Mouse (Mus musculus) frontal cortex, postnatal 25 days (tissue): ENCODE data around the gene Fgfr2.
A peak's percentile ranks its signal among the peaks of the same experiment; 100 is the strongest.

ENCODE experiments used
- DNase-seq, 2 experiments: peaks; one replicate each; pipeline ENCODE4 v3.0.0; 2022; ENCODE audit warnings: low spot score in 2 of 2

The Fgfr2 gene

DNA sequence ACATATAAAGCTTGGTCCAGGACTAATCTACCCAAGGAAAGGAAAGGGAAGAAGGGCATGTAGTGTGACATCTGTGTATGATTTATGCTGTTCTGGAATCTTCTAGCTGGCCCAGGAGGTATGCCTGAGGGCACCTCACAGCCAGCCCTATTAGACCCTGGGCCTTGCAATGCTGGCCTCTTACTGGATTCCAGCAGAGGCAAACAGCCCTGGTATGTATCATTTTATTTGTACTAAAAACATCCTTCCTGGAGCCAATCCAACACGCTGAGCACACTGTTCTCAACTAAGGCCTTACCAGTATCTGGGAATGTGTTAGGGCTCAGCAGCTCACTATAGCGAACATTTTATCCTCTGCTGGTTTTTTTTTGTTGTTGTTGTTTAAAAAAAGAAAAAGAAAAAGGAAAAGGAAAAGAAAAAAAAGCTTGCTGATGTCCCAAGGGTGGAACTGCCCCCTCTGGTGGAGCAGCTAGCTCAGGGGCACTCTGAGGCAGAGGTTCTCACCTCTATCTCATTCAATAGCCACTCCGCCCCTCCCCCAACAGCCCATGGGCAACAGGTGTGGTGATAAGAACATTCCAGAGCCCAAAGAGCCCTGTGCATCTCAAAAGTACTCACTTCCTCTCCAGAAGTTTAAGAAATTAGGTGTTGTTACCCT is 82.3 kb downstream of the Fgfr2 start:
- no peak for DNase-seq

DNA sequence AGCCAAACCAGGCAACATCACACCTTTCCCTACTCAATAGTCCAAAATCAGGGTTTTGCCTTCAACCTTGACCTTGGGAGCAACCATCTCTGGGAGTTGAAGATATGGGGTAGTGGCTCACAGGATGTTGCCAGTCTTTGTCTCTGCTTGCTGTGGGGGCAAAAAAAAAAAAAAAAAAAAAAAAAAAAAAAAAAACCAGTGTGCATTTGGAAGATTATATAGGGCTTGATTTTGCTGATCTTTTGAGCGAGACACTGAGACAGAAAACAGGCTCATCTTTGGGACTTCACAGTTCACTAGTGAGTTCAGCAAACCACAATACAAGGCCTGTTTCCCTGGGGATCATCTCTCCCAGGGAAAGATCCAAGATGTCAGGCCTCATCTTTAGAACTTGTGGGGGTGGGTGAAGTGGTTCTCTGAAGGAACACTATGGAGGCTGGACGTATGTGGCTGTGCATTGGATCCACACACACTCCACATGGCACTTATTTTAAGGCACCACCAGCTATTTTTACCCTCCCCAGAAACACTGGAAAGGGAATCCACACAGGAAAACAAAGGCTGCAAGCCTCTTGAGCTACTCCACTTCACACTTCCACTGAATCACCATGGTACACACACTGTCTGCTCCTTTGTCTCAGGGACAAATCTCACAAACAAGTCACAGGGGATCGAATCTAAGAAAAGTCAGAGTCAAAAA is 83.4 kb downstream of the Fgfr2 start:
- no peak for DNase-seq

DNA sequence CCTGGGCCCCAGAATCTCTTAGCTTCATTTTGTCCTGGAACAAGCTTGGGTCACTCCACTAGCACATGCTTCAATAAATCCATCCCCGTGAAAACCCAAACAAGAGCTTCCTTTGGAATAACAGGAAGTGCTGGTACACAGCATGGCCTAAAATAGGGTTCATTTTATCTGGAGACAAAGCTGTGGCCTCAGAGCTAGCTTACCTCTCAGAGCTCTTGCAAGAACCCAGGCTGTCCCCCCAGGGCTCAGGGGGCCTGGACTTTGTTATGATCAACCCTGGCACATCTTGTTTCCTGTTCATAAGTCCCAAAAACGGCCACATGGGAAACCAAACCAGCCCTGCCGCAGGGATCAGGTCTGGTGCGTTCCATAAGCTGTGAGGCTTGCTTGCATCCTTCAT is 85.5 kb downstream of the Fgfr2 start:
- no peak for DNase-seq

DNA sequence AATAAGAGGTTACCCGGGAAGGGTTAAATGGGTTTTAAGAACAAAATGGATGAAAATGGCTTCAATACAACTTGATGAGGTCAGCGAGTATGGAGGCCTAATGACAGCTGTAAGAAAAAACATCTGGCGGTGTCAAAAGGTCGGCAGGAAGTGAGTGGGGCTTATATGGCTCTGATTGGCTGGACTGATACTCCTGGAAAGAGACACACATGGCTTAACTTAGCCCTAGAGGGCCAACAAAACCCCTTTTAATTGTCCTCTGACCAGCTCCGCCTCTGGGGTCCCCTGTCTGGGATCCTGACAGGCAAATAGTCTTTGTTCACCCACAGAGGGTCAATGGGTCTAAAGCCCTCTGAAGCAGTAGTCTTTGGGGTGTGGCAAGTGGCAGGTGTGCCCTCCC is 85.9 kb downstream of the Fgfr2 start:
- DNase-seq: no peak

DNA sequence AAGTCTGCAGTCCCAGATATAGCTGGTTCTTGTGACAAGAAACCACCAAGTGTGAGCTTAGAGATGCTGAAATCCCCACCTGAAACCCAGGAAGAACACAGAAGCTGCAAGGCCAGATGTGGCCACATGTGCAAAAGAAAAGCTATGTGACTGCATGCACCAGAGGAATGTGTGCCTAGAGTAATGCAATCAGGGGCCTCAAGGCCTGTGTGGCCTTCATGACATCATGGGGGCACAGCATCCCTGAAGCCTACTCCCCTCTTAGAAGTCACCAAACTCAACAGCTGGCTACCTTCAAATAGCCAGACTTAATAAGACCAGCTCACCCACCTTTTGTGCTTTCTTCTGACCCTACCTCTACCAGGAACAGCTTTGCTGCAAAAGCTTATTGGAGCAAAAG is 87.2 kb downstream of the Fgfr2 start:
- DNase-seq: no peak

DNA sequence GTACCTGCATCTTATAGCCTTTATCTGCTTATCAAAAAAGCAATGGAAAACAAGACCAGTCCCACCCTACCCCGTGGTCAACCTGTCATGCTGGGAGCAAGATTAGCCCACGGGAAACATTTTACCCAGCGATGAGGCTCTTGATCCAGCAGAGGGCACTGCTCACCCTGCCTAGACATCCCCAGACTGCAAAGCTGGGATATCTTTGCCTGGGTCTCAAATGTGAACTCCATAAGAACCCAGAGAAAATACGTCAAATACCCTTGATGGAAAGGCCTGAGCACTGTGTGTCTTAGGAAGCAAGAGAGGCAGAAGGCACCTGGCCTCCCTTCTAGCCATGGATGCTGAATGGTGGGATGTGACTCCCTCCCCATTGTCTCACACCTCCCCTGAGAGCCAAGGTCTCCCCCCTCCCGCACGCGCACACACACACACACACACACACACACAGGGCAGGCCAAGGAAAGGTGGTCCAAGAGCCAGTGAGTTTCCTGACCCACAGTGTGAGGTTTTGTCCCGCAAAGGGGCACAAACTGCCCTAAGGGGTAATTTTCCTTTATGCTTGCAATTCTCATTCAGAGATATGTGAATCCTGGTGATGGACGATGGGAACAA is 90.5 kb downstream of the Fgfr2 start:
- DNase-seq: peak; percentile 43 to 47

DNA sequence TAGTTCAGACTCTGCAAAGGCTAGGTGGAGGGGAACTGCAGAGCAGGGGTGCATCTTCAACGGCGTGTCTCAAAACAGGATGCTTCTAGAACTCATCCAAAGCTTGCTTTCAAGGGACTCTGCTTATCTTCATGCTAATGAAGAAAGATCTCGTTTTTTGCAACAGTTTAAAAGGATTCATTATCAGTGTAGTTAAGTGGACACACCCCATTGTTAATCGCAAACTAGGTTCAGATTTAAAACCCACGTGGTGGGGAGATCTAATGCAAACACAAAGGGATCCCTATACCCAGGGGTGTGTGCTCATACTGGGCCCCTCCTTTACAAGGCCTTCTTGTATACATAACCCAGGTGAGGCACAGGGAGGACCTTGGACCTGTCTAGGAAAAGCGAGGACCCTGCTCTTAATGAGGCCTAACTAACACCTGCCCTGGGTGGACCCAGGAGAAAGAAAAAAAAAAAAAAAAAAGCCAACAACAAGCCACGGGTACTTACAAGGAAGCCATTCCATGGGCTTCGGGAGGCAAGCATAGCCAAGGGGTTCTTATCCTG is 93.6 kb downstream of the Fgfr2 start:
- no peak for DNase-seq

DNA sequence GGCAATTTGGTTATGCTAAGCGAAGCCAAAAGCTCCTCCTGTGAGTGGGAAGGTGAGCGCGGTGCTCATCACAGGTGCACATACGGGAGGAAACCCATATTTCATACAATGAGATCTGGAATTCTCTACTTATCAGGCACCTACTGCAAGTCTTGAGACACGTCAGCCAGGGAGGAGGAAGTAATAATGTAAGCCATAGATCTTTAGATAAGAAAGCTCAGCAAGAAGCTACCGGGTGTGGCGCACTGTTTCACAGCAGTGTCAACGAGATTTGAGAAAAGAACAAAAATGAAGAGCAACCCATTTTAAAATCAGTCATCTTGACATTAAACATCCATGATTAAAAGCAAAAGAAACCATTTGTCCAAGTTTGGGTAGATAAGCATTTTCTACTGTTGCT is 94.1 kb downstream of the Fgfr2 start:
- no peak for DNase-seq

DNA sequence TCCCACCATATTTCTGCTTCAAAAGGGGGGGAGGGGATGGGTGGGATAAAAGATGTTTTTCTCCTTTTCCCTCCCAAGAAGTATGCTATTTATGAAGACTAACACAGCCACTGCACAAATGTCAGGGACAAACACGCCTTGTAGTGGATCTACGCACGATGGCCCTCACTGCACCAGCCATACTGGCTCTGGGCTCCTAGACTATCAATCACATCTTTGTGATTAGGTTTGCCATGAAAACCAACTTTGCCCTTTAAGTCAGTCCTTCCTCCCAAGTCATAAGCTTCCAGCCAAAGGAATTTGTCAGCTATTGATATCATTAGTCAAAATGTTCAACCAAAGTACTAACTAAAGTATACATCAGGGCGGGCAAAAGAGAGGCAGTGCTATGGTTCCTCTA is 95.2 kb downstream of the Fgfr2 start:
- no peak for DNase-seq

DNA sequence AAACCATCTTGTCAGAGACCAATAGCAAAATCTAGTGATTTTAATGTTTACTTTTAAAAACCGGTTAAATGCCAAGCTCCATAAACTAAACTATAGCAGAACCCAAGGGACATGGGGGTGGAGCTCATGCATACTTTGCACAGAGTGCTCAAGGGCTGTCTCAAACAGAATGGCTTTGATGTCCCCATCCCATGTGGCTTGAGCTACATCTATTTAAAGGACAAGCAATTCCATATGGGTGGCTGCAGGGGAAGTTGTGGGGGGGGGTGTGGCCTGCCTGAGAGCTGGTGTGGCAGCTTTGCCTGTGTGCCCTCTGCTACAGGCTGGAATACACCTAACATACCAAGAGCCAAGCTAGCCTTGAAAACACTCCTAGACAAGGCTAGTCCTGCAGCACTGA is 98.5 kb downstream of the Fgfr2 start:
- no peak for DNase-seq

DNA sequence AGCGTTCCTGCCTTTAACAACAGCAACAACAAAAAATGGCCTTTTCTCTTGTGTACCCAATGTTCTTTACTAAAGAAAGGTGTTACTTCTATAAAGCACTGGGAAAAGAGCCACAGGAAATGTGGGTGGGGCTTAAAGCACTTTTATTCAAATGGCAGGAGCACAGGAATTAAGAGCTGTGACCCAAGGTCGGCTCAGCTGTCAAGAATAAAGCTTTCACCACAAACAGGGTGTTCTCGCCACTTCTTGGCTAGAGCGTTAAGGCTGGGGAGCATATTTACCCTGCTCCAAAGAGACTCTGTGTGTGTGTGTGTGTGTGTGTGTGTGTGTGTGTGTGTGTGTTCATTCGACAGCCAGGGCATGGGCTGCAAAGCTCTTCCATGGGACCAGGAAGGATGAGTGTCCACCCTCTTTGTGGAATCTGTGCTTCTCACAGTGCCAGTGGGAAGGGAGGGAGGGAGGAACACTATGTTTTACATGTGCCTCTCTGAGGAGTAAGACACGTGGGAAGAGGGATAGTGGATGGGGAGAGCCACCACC is 103.6 kb downstream of the Fgfr2 start:
- no peak for DNase-seq

DNA sequence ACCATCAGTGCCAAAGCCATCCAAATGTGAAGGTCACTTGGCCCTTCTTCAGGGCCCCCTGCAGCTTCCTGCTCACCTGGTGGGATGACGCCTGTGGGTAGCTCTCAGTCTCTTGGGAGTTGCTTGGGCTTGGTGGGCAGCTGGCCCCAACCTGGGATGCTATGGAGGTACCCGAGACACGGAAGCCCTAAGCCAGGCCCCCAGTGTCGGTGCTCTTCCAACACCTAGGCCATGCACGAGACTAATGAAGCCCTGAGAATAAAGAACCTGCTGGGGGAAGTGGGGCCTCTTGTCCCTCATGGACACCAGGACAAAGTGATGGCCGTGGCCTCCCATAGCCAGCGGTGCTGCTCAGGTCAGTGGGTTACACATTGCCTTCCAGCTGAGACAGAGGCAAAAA is 104.2 kb downstream of the Fgfr2 start:
- no peak for DNase-seq

DNA sequence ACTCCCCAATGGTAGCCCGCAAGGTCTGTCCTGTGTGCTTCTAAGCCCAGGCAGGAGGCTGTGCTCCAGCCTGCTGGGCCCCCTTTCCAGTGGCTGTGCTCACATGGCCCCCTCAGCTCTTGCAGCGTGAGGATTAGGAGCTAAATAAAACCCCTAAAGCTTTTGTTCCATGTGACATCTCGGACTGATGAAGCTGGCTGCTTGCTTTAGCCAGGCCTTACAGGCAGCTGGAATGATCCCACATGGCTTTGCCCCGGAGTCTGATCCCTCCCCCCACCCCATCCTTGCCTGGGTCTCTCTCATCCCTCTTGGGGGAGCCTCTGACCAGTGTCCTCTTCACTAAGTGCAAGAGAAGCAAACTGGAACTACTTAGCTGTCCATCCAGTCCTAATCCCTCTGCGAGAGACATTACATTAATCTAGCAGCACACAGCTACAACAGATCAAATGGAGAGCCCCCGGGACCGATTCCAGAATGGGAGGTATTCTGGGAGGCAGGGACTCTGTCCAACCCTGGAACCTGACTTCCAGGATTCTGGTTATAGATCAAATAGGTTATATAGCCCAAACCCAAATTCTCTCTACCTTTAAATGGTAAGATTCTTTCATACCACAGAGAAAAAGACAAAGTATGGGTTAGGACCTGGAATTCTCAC is 107.6 kb downstream of the Fgfr2 start:
- DNase-seq: no peak

DNA sequence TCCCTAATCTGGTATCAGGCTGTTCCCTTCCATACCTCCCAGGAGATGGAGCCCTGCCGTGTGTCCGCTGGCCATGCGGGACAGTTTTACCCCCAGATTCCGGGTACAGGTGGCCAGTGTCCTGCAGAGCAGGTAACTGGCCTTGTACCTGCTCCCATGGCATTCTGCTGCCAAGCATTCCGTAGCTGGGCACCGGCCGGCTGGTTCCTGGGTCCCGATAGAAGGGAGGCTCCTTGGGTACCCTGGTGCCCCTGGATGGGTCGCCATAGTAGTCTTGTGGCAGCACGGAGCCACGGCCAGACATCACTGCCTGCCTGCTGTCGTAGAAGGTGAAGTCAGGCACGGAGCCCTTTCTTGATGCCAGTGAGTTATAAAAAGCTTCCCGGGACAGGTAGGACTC is 108.5 kb downstream of the Fgfr2 start:
- no peak for DNase-seq

DNA sequence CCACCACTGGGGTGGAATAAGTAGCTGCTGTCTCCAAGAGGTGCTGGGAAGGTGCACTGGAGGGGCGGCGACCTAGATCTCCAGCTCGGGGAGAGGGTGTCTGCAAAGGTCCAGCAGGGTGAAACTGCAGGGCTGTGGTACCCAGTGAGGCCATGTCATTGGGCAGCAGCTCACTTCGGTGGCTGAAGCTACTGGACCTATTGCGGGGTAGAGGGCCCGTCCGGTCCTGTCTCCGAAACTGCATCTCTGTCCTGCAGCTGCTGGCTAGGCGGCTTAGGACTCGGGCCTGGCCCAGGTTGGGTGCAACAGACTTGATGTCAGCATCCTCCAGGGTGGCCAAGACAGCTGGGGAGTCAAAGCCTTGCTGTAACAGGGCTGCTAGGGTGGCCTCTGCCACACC is 109.2 kb downstream of the Fgfr2 start:
- no peak for DNase-seq

DNA sequence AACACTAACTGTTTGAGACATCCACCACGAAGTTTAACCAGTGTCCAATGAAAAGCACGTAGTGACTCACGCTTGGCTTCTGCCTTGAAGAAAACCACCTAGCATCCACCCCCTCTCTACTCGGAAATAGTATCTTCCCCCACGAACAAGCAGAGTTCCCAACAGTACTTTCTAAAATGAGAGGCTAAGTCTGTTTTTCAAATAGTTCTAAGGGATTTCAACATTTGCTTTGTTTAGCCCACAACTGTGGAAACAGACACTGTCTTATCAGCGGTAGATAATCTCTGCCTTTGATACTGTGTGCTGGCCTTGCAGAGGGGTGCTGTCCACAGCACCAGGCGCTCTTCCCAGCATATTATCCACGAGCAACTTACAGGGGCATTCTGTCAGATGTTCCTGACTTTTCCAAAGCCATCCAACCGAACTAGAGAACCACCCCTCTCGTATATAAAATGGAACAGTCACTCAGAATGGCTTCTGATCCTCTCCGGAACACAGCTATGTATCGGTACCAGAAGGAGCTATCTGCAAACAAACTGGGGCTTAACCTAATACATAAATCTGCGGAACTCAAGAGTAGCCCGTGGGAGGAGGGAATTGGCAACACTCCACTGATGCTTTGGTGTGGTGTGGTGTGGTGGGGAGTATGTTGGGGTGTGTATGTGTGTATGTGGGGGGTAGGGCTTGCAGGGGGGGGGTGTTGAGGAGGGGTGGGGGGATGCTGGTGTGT is 110.3 kb downstream of the Fgfr2 start:
- DNase-seq: no peak

DNA sequence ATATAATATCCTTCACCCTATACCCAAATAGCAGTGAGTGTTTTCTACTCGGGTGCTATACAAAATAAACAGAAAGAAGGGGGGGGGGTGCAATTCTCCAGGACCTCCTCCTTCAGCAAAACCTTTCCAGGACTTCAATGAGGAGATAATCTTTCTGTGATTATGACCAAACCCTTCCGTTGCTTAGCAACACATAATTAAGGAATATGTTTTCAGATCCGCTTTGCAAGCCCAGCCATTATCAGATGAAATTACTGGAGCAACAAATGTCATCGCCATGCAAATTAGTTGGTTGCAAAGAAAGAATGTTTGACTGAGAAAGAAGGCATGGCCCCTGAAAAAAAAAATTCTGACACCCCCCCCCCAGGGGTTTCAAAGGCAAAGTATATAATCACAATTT is 111.5 kb downstream of the Fgfr2 start:
- DNase-seq: no peak

DNA sequence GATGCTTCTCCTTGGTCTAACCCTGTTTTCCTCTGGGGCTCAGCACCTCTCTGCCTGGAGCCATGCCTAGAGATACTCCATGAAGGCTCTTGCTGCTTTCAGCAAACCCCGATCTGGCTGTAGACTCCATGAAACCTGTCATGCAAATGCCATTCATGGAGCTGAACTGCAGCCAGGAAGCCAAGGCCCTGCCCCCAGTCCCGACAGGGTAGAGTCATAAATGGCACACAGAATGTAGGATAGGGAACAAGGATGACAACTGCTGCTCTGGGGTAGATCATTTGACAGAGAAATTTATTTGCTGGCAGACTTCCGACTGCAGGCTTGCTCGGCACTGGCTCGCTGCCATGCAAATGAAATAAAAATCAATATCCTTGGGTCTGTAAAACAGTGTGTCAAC is 112.0 kb downstream of the Fgfr2 start:
- no peak for DNase-seq

DNA sequence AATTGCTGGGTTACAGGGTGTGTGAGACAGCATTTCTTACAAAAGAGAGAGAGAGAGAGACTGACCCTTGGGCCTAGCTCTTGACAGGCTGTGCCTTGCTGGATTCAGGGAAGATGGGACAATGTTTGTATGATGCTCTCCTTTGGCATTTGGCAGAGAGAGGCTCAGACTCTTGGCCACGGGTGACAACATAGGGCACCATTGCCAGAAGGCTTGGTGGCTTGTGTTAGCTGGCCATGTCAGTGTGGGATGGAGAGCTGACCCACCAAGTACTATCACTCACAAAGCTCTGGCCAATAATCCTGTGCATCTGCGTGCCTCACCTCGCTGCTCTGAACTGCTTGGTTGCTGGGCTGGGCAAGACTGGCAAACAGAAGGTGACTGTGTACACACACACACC is 112.7 kb downstream of the Fgfr2 start:
- no peak for DNase-seq

DNA sequence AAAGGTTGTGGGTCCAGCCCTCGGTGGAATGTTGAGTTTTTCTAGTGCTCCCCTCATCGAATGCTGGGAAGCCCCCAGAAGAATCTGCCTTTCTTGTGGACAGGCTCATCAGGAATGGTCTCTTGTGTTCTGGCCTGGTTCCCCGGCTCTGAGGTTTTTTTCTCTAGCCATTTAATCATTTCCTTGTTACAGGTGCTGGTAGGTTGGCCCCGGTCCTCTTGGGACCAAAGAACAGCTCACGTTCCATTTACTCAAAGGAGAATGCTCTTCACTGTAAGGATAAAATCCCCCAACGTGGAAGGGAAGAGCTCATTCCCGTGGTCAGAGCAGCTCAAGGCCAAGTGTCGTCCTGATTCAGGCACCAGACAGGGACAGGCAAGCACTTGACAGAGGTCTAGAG is 113.5 kb downstream of the Fgfr2 start:
- DNase-seq: no peak

DNA sequence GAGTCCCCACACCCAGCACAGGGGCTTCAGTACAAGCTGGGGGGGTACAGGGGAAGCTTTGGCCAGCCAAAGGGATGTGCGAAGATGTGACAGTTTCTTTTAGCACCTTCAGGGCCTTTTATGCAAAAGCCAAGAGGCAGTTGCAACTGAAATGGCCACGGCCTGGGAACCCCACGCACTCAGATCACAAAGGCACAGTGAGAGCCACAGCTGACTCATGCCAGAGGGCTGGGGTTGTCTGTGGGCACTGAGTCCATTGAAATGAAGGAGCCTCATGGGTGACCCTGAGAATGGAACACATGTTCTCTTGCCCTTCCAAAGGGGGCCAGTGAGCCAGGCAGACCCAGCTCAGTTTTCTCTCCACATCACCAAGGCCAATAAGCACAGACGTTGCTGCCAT is 114.5 kb downstream of the Fgfr2 start:
- no peak for DNase-seq

DNA sequence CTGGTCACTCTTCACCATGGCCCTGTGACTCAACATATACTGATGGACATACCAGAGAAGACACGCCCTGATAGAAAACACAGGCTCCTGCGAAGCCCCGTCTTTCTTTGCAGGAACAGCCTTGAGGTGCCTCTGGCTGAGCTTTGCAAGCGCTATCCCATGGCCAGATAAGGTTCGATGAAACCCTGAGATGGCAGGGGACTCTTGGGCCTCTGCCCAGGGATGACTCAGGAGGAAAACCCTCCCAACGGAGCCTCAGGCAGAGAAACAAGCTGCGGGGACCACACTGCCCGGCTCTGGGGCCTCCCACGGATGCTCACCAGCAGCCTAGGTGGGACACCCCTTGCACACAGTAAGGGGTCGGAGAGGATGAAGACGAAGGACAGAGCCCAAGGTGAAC is 115.8 kb downstream of the Fgfr2 start:
- no peak for DNase-seq
